Mouse (Mus musculus): Measurements from ENCODE around the gene Asb13.

Gene Asb13

DNA sequence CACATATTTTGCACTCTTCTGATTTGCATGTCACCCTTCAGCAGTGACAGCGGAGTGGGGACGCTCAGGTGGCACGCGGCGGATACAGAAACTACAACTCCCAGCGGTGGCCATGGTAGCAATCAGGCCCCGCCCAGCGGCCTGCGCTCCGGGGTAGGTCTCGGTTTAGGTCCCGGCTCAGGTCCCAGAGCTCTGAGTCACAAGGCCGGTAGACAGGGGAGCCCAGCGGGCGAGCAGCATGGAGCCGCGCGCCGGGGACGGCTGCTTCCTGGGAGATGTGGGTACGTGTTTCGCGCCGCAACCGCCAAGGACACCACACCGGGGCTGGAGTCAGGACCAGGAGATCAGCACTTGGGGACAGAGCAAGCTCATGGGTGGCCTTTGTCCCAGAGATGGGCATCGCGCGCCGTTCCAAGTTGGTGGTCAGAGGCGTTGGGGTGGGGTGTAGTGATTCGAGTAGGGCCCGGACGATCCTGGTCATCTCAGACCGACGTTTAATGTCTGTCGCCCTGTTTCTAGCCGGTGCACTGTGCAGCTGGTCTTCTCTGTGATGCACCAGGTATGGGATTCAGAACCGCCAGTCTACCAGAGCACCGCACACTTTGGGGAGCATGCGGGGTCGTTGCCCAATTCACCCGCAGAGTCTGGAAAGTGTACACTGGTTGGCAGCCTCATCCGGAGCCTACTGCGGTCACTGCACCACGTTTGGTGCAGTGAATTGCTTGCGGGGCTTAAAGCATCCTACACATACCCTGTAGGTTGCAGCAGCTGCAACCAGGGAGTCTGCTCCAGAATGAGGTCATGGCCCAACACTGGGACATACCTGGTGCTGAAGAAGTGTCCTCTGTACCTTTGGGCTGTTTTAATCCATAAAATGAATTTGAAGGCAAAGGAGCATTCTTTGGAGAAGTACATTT lies at the start of gene Asb13:
Gene Asb13 (plus strand): TSS at position 138 of the 917 bp plus-strand sequence.
- peak; percentile 83 for DNase-seq (ENCODE audit: low spot score)

DNA sequence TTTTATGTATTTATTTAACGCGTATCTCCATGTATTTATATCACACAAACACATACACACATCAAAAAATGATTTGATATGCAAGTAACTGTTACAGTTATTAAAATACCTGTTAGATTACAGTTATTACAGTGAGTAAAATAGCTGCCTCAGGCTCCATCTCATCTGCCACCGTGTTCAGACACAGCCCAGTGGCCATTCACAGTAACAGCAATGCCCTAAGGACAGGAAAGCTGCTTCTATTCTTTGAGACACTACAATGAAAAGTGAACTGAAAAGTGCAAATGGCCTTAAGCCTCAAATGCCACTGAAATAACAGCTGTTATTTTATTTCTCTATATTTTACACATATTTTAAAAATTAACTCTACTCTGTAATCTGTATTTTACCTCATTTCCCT lies 43.0 kb upstream of the Asb13 start:
- DNase-seq (ENCODE audit: low spot score): no peak

- DNase-seq (ENCODE audit: low spot score): no peak
These were observed 39.5 kb upstream of the Asb13 start for GRCm38 (mm10) chr13:3594311-3594710.

GRCm38 (mm10) chr13:3596232-3596631 lies 37.6 kb upstream of the Asb13 start:
- no peak for DNase-seq (ENCODE audit: low spot score)

DNA sequence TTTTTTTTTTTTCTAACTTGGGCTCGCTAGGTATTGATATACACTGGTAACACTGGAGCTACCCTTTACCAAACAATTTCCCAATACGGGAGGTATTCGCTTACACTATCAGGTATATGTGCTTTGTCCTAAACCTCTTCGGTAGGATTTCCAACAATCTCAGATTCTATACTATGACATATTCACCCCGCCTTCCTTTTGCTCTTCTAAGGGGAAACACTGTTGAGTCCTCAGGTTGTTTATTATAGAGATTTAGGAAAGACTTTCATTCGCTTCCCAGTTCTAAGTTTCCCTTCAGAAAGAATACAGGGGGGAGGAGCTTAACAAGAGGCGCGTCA lies 24.1 kb upstream of the Asb13 start:
- no peak for DNase-seq (ENCODE audit: low spot score)

DNA sequence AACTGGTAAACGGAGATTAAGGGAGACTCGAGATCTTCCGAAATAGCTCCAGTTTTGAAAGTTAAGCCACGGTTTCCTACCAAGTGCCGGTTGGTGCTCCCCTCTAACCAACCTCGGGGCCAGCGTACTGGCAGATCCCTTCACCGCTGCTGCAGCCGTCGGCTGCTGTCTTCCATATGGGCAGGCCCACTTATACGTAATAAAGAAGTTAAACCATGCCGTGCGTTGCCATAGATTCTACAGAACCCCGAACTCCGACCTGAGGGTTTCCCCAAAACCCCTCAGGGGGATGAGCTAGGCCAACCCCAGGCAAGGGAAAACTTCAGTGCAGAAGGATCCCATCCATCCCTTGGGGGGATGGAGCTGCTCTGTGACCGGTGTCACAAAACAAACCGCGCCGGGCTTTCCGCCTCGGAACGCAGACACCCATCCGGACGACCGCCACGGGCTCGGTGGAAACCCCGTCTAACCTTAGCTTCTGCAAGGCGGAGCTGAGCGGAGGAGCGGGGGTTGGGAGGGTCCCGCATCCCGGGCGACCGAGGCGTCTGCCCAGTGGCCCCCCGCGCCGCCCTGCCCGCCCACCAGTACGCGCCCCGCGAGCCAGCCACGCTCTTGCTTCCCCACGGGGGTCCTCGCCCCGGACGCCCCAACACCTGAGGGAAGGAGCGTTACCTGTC lies 23.6 kb upstream of the Asb13 start:
- DNase-seq (ENCODE audit: low spot score): peak; percentile 50

DNA sequence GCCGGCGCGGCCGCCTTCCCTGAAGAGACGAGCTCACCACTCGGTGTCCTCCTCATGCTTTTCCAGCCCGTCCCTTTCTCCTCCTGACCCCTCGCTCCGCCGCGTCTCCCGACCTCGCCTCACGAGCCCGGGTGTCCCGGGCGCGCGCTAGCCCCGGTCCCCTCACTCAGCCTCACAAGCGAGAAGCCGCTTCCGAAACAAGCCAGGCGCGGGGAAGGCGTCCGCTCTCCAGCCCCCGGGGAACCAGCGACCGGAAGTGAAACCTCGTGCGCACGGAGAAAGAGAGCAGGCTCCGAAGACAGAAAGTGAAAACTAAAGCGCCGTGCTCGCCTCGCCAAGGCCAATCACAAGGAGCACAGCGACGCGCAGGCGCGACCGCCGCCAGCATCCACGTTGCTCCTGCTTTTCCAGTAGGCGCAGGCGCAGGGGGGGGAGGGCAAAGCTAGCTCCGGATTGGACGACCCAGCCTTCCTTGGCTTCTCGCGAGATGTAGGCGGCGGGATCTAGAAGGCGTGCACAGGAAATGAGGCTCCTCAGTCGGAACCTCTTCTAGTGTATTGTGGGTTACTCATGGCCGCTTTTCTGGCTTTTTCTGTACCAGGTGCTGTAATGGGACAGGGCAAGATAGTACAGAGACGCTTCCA lies 22.9 kb upstream of the Asb13 start, which contains the start of gene Fam208b:
Gene Fam208b (minus strand): TSS at position 314 of the 644 bp plus-strand sequence.
- peak; percentile 96 for DNase-seq (ENCODE audit: low spot score)

DNA sequence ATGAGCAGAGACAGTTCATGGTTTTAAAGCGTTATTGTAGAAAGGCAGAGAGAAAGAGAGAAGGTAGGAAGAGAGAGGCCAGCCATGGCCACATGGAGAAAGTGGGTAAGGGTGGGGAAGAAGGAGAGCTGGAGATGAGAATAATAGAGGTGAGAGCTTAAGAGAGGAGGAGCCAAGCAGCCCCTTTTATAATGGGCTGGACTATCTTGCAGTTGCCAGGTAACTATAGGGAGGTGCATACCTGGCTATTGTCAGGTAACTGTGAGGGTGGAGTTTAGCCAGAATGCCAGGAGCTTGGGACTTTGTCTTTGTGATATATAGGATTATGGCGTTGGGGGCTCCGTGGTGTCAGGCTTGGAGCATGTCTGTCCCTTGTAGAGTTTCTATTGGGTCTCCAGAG lies 6.7 kb upstream of the Asb13 start:
- DNase-seq (ENCODE audit: low spot score): no peak

DNA sequence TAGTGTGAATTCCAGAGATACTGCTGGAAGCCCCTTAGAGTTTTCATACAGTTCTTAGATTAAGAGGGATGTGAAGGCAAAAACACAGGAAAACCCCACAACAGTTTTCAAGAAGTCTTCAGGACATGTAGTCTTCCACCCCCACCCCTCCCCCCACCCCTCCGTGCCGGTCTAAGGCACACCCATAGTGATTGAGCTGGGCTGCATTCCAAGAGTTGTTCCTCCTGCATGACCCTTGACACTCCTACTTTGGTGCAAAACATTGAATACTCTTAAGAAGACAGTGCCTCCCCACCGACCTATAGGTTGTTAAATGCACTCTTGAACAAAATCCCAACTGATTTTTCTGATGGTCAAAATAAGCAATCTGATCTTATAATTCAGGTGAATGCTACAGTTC lies 5.7 kb upstream of the Asb13 start:
- DNase-seq (ENCODE audit: low spot score): no peak

- no peak for DNase-seq (ENCODE audit: low spot score)
These were observed 1.3 kb upstream of the Asb13 start for GRCm38 (mm10) chr13:3632551-3632950.

DNA sequence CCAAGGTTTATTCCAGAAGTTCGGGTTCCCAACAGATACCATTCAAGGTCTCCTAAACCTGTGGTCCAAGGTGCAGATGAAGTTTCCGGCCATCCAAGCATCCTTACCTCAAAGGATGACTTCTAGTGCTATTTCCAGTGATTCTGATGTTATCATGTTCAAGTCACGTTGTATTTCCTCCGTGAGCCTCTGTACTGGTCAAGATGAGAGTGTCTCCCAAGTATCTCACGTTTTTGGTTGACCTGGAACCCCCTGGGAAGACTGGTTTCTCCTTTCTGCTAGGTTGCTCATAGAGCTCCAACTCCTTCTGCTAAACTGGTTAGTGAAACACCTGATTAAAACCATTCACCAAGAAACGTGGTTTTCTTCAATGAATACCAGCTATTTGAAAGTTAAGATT lies 701 bp upstream of the Asb13 start:
- DNase-seq (ENCODE audit: low spot score): no peak

- DNase-seq (ENCODE audit: low spot score): no peak
These were observed 1.2 kb downstream of the Asb13 start for GRCm38 (mm10) chr13:3635076-3635475.

DNA sequence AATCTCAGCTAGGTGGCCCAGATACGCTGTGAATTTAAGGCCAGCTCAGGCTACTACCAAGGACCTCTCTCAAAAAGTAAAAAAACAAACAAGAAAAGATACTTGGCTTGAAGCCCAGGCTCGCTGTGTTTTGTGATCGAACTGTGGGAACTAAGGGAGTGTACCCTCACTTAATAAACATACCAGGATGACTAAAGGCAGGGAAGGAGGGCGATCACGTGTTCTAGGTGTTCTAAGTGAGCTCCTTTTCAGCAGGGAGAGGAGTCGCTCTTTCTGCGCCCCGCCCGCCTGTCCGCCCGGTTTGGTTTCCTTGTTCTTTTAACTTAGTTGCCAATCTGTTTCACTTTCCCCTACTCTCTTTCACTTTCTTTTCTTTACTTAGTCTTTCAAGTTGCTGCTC lies 3.0 kb downstream of the Asb13 start:
- DNase-seq (ENCODE audit: low spot score): no peak

DNA sequence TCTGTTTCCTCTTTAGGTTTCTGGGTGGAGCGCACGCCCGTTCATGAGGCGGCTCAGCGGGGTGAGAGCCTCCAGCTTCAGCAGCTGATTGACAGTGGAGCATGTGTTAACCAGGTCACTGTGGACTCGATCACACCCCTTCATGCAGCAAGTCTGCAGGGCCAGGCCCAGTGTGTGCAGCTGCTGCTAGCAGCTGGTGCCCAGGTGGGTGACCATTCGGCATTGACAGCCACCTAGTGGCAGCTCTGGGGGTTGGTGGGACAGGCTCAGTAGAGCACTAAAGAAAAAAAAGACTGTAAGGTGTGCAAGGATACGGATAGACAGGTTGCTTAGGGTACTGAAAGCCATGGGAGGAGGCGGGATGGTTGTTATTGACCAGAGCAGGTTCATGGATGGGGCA lies 8.2 kb downstream of the Asb13 start:
- peak; percentile 31 for DNase-seq (ENCODE audit: low spot score)

DNA sequence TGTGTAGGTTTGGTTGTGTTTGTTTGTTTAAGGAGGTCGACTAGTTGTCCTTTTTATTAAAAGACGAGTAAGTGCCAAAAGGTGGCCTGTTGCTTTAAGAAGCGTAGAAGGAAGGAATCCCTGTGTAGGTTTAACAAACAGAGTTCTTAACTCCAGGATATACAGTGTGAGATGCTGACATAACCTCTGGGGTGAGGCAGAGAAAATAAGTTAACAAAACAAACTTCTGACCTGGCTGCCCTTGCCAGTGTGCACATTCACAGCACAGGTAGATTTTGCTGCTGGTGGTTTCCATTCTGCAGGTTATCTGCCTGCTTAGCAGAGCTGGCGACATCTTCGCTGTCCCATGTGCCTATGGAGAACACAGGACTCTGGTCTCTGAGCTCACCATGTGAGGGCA lies 8.7 kb downstream of the Asb13 start:
- no peak for DNase-seq (ENCODE audit: low spot score)

GRCm38 (mm10) chr13:3644871-3645270 lies 11.0 kb downstream of the Asb13 start:
- DNase-seq (ENCODE audit: low spot score): no peak

GRCm38 (mm10) chr13:3645919-3646318 lies 12.1 kb downstream of the Asb13 start:
- DNase-seq (ENCODE audit: low spot score): no peak

DNA sequence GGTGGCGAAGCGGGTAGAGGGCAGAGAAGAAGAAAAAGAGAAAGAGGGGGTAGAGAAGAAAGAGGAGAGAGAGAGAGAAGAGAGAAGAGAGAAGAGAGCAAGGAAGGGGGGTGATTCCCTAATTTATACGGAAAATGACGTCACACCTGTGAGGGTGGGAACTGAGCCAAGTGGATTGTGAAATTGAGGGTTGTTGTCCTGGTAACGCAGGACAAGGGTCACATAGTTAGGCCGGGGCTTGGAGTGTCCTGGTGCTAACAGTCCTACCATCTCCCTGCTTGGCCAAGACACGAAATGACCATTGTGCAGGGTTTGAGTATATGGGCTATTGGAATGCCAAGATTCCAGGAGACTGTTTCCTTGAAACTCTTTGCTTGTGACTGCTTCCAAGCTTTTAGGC lies 12.7 kb downstream of the Asb13 start:
- no peak for DNase-seq (ENCODE audit: low spot score)

- DNase-seq (ENCODE audit: low spot score): no peak
These were observed 16.7 kb downstream of the Asb13 start for GRCm38 (mm10) chr13:3650569-3650968.

- DNase-seq (ENCODE audit: low spot score): no peak
These were observed 20.6 kb downstream of the Asb13 start for GRCm38 (mm10) chr13:3654432-3654831.

GRCm38 (mm10) chr13:3659163-3660160 lies 25.6 kb downstream of the Asb13 start:
- DNase-seq (ENCODE audit: low spot score): no peak

DNA sequence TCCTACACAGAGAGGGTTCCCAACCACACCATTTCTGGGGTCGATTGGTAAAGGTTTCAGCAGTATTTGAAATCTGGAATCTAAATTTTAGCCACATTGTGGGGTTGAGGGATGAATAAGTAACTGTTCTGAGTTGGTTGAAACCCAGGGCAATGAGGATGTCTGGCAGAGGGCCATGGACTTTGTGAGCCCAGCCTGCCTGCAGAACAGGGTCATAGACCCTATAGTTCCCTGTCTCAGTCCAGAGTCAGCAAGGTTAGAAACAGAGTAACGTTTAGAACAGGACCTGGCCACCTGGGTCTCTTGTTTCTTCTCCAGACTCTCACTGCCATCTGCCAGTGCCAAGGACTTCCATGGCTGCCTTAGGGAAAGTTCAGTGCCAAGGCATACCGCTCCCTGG lies 30.4 kb downstream of the Asb13 start:
- DNase-seq (ENCODE audit: low spot score): no peak

Data from retina, embryonic 14.5 days (tissue).